Mouse (Mus musculus) CH12.LX (cell line): ENCODE measurements around the gene Tnfaip8l2. TPM values are rescaled to one million over a fixed set of nuclear protein-coding genes. Genes with fewer than 3 reads are reported as not detected.

ENCODE experiments used
- DNase-seq: peaks from one replicate; pipeline ENCODE4 v3.0.0-alpha.2; 2013; ENCODE audit errors: extremely low read depth
- H3K27ac ChIP-seq: 2 replicates; pipeline ENCODE4 v1.5.1; 2012; ENCODE audit warnings: low read depth, mild to moderate bottlenecking, control low read depth, moderate library complexity; ENCODE audit not compliant: insufficient read depth
- H3K27me3 ChIP-seq: replicated peaks from 2 replicates; pipeline ENCODE3; 2012; ENCODE audit warnings: inconsistent platforms
- H3K36me3 ChIP-seq, 2 experiments: replicated peaks in 1 of 2; 2 replicates each; pipeline versions ENCODE3 to v1.6.1; 2012; ENCODE audit warnings: inconsistent platforms in 1 of 2, low read length in 1 of 2, mild to moderate bottlenecking in 1 of 2, mixed read lengths in 1 of 2, moderate library complexity in 1 of 2; ENCODE audit not compliant: control insufficient read depth in 1 of 2, insufficient read depth in 1 of 2
- H3K4me1 ChIP-seq, 2 experiments: 2 replicates each; pipeline ENCODE4 v1.6.1; 2012; ENCODE audit warnings: inconsistent platforms in 1 of 2, moderate library complexity in 1 of 2; ENCODE audit not compliant: insufficient read depth in 2 of 2, control insufficient read depth in 1 of 2
- H3K4me2 ChIP-seq: 2 replicates; pipeline ENCODE4 v1.6.1; 2012; ENCODE audit warnings: low read depth, mild to moderate bottlenecking, control low read depth; ENCODE audit not compliant: poor library complexity, insufficient read depth, severe bottlenecking
- H3K4me3 ChIP-seq, 3 experiments: fragments of 150-350 bp in 1 of 3; sonication (generic) in 1 of 3; replicated peaks in 1 of 3; 2 replicates each; pipeline versions ENCODE3 to v1.5.1; 2011 to 2012; ENCODE audit warnings: low read depth in 2 of 3, low read length in 2 of 3, mild to moderate bottlenecking in 2 of 3, moderate library complexity in 2 of 3, control low read depth in 1 of 3, improper control_type of control experiment in 1 of 3, inconsistent platforms in 1 of 3, mixed read lengths in 1 of 3; ENCODE audit not compliant: poor library complexity in 1 of 3
- H3K79me2 ChIP-seq: replicated peaks from 2 replicates; pipeline ENCODE4 v1.6.1; 2012; ENCODE audit warnings: mild to moderate bottlenecking, moderate library complexity; ENCODE audit not compliant: control insufficient read depth, poor library complexity, insufficient read depth, severe bottlenecking; ENCODE audit errors: extremely low read depth
- H3K9ac ChIP-seq: 2 replicates; pipeline ENCODE4 v1.6.1; 2012; ENCODE audit warnings: low read depth, mild to moderate bottlenecking, control low read depth, moderate library complexity; ENCODE audit not compliant: insufficient read depth
- H3K9me3 ChIP-seq: replicated peaks from 2 replicates; pipeline ENCODE3; 2012; ENCODE audit warnings: low read length, inconsistent platforms, mixed read lengths
- CTCF ChIP-seq, 2 experiments: IDR thresholded peaks in 1 of 2; conservative IDR thresholded peaks in 1 of 2; 2 replicates each; pipeline ENCODE4 v1.5.1; 2011 to 2012; ENCODE audit warnings: low read depth in 2 of 2, low read length in 2 of 2, improper control_type of control experiment in 1 of 2, inconsistent platforms in 1 of 2, mild to moderate bottlenecking in 1 of 2, moderate library complexity in 1 of 2
- E2F4 ChIP-seq: IDR thresholded peaks from 2 replicates; pipeline ENCODE4 v1.6.1; 2011; ENCODE audit warnings: low read depth, low read length, improper control_type of control experiment; ENCODE audit not compliant: insufficient replicate concordance
- ELF1 ChIP-seq: IDR thresholded peaks from 2 replicates; pipeline ENCODE4 v1.6.1; 2014; ENCODE audit warnings: low read depth, mild to moderate bottlenecking, inconsistent platforms, low read length, improper control_type of control experiment
- GABPA ChIP-seq: IDR thresholded peaks from 2 replicates; pipeline ENCODE4 v1.6.1; 2012; ENCODE audit warnings: low read depth, low read length, improper control_type of control experiment, inconsistent platforms; ENCODE audit not compliant: insufficient replicate concordance
- HCFC1 ChIP-seq: IDR thresholded peaks from 2 replicates; pipeline ENCODE4 v1.6.1; 2012; ENCODE audit warnings: low read depth, mild to moderate bottlenecking, inconsistent platforms, low read length, improper control_type of control experiment
- IRF4 ChIP-seq: IDR thresholded peaks from 2 replicates; pipeline ENCODE4 v1.6.1; 2014; ENCODE audit warnings: low read depth, mild to moderate bottlenecking, inconsistent platforms, low read length, improper control_type of control experiment
- JUN ChIP-seq: IDR thresholded peaks from 2 replicates; pipeline ENCODE4 v1.6.1; 2011; ENCODE audit warnings: low read depth, mild to moderate bottlenecking, low read length, improper control_type of control experiment, moderate library complexity; ENCODE audit not compliant: insufficient read depth
- MXI1 ChIP-seq: IDR thresholded peaks from 2 replicates; pipeline ENCODE4 v1.6.1; 2011; ENCODE audit warnings: mild to moderate bottlenecking, low read depth, low read length, improper control_type of control experiment
- MYC ChIP-seq: IDR thresholded peaks from 2 replicates; pipeline ENCODE4 v1.6.1; 2011; ENCODE audit warnings: low read depth, mild to moderate bottlenecking, improper control_type of control experiment, low read length
- POLR2A ChIP-seq: IDR thresholded peaks from 2 replicates; pipeline ENCODE4 v1.6.1; 2011; ENCODE audit warnings: low read depth, mild to moderate bottlenecking, improper control_type of control experiment, low read length
- POLR2AphosphoS2 ChIP-seq: IDR thresholded peaks from 2 replicates; pipeline ENCODE4 v1.6.1; 2011; ENCODE audit warnings: low read depth, low read length, improper control_type of control experiment
- RAD21 ChIP-seq: IDR thresholded peaks from 2 replicates; pipeline ENCODE4 v1.6.1; 2011; ENCODE audit warnings: low read depth, mild to moderate bottlenecking, low read length, improper control_type of control experiment, moderate library complexity
- RCOR1 ChIP-seq: conservative IDR thresholded peaks from 2 replicates; pipeline ENCODE4 v1.6.1; 2012; ENCODE audit warnings: low read depth, mild to moderate bottlenecking, inconsistent platforms, low read length, improper control_type of control experiment
- SIN3A ChIP-seq: IDR thresholded peaks from 2 replicates; pipeline ENCODE4 v1.6.1; 2012; ENCODE audit warnings: low read length, improper control_type of control experiment, inconsistent platforms
- SMC3 ChIP-seq: IDR thresholded peaks from 2 replicates; pipeline ENCODE4 v1.6.1; 2011; ENCODE audit warnings: low read depth, low read length, improper control_type of control experiment
- TBP ChIP-seq: conservative IDR thresholded peaks from 2 replicates; pipeline ENCODE4 v1.6.1; 2011; ENCODE audit warnings: low read depth, low read length, improper control_type of control experiment
- UBTF ChIP-seq: IDR thresholded peaks from 2 replicates; pipeline ENCODE4 v1.6.1; 2012; ENCODE audit warnings: low read depth, mild to moderate bottlenecking, inconsistent platforms, low read length, improper control_type of control experiment, moderate library complexity
- USF1 ChIP-seq: IDR thresholded peaks from 2 replicates; pipeline ENCODE4 v1.6.1; 2014; ENCODE audit warnings: low read depth, mild to moderate bottlenecking, inconsistent platforms, low read length, improper control_type of control experiment
- USF2 ChIP-seq: conservative IDR thresholded peaks from 2 replicates; pipeline ENCODE4 v1.6.1; 2011; ENCODE audit warnings: low read depth, low read length, improper control_type of control experiment
- ZC3H11A ChIP-seq: IDR thresholded peaks from 2 replicates; pipeline ENCODE4 v1.6.1; 2012; ENCODE audit warnings: low read depth, mild to moderate bottlenecking, inconsistent platforms, low read length, improper control_type of control experiment
- ZNF384 ChIP-seq: IDR thresholded peaks from 2 replicates; pipeline ENCODE4 v1.6.1; 2012; ENCODE audit warnings: low read depth, low read length, improper control_type of control experiment, inconsistent platforms
- dilution Hi-C: fragments of 300-500 bp; cut with MboI; formaldehyde crosslinking; loops from 2 replicates; pipeline ENCODE4 v1.14.3; 2020; ENCODE audit warnings: low sequenced_read_pairs; ENCODE audit not compliant: extremely low pct_unique_long_range_greater_than_20kb, extremely low pct_ligation_motif_present
- in situ Hi-C: fragments of 300-500 bp; cut with MboI; formaldehyde crosslinking; loops from 3 replicates; pipeline ENCODE4 v1.14.3; 2019; ENCODE audit warnings: low sequenced_read_pairs, low pct_ligation_motif_present, low pct_unique_long_range_greater_than_20kb, mixed read lengths
- polyA plus RNA-seq: library from polyadenylated mRNA; unstranded; fragments of >175 nt; gene quantifications from 2 replicates; pipeline ENCODE4 v1.2.1, GENCODE M21; 2012; ENCODE audit warnings: low read depth; ENCODE audit not compliant: insufficient read length
- total RNA-seq, 2 experiments: library from RNA; depleted of rRNA; stranded (reverse); fragments of 300-350 nt in 1 of 2; fragments of >200 nt in 1 of 2; gene quantifications; 2 replicates each; pipeline ENCODE4 v1.2.3; 2012 to 2014

The Tnfaip8l2 gene
- total and polyA plus RNA-seq, 3 experiments = 18.2 to 28.2 (median 26.2) TPM

DNA sequence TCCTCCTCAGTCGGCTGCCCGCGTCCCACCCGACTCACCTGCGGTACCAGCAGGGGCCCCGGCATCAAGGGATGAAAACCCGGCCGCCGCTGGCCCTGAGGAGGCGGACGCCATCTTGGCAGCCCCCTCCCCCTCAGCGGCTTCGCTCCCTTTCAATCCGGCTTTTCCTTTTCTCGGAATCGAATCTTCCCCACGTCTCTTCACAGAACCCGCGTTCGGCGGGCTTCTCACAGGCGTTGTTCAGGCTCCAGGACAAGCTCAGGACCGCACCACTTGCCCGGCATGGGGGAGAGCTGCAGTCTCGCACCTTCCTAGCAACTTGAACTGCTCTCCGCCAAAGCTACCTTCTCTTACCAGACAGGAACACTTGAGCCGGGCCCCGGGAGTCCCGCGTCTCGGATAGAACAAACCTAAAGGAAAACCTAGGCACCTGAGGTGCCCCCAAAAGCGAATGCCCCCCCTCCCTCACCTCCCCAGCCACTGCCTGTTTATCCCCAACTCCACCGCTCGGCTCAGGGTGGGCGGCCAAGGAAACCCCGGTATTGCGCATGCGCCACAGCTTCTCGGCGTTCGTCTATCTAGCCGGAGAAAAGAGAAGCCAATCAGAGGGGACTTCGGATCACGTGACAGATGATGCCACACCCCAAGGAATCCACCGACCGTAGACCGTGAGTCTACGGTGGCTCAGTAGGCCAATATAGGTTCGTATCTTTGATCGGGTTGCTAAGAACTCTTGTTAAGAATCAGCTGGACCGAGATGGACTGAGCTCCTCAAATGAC lies 35.6 kb downstream of the Tnfaip8l2 start, which contains the start of gene Pip5k1a (continued):
- TF ChIP-seq E2F4 (no peak), UBTF (peak; percentile 39; the same call in 1 of the 2 replicates), SMC3 (no peak), POLR2A (peak; percentile 84), ELF1 (peak; percentile 67; the same call in 1 of the 2 replicates), ZC3H11A (no peak), POLR2AphosphoS2 (no peak; the same call in 1 of the 2 replicates), SIN3A (peak; percentile 92), USF1 (peak; percentile 98), IRF4 (peak; percentile 41; the same call in 1 of the 2 replicates), GABPA (no peak), RAD21 (no peak), RCOR1 (no peak), ZNF384 (no peak), CTCF (conservative IDR thresholded peaks at IDR 0.05 in 1 of 2, IDR thresholded peaks at IDR 0.05 in 1 of 2; ENCODE audit: low read depth in 2 of 2, low read length in 2 of 2) (no peak), MYC (no peak), HCFC1 (peak; percentile 84), USF2 (peak; percentile 98), TBP (peak; percentile 38; the same call in 1 of the 2 replicates), JUN (no peak), MXI1 (peak; percentile 67)

DNA sequence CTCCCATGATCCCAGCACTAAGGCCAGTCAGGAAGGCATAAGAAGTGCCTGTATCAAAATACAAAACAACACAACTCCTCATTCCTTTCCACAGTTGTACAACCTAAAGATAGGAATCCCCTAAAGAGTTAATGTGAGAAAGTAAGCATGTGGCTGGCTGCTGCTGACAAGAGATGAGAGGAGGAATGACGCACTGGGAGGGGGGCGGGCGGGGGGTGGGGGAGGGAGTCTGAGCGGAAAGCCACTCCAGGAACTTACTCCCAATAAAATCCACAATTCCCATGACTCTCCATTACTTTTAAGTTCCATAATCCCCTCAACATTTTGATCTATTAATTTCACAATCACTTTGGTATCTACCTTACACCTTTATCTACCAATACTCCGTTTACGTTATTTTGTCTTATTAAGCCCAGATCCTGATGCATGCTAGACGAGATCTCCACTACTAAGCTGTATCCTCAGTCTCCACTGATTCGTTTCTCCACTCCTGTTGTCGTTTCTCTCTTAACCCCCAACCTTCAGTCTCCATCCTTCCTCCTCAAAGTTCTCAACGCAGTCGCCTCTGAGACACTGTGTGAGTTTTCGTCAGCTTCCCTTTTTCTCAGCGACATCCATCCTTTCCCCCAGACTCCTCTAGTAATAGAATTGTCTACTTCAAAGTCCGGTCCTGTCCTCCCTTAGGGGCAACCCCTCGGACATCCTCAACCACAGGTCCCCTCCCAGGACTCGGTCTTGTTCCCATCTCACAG lies 36.4 kb downstream of the Tnfaip8l2 start:
- Histone ChIP-seq H3K4me2 (peak overlapping the region; percentile 100), H3K4me1 (peaks cover 3 to 21% of the 10 kb centered on the region in 2 experiments; a peak in 3 of 4 replicates), H3K9me3 (no peaks in the 10 kb centered on the region), H3K4me3 (peak overlapping the region; percentile 94 to 97 (median 94)), H3K36me3 (peaks cover 0 to 25% of the 10 kb centered on the region in 2 experiments), H3K79me2 (peaks cover 51% of the 10 kb centered on the region), H3K27ac (peak overlapping the region; percentile 5; the same call in 1 of the 2 replicates), H3K9ac (peak overlapping the region; percentile 85), H3K27me3 (no peaks in the 10 kb centered on the region)
- TF ChIP-seq MXI1 = peak; percentile 44; the same call in 1 of the 2 replicates
- TF ChIP-seq USF1 = no peak
- peak; percentile 43 for TF ChIP-seq SIN3A
- no peak for TF ChIP-seq CTCF (conservative IDR thresholded peaks at IDR 0.05 in 1 of 2, IDR thresholded peaks at IDR 0.05 in 1 of 2; ENCODE audit: low read depth in 2 of 2, low read length in 2 of 2)
- in situ Hi-C loops = no loop called here
- dilution Hi-C loops = no loop called here
- peak; percentile 18 for DNase-seq
